Mouse (Mus musculus) urinary bladder, postnatal 36 days (tissue): ENCODE measurements around the gene Ablim1.
A peak's percentile ranks its signal among the peaks of the same experiment; 100 is the strongest.

ENCODE experiments used
- DNase-seq, 2 experiments: peaks; one replicate each; pipeline ENCODE4 v3.0.0; 2022; ENCODE audit warnings: low spot score in 2 of 2, mixed read lengths in 1 of 2

Gene Ablim1

DNA sequence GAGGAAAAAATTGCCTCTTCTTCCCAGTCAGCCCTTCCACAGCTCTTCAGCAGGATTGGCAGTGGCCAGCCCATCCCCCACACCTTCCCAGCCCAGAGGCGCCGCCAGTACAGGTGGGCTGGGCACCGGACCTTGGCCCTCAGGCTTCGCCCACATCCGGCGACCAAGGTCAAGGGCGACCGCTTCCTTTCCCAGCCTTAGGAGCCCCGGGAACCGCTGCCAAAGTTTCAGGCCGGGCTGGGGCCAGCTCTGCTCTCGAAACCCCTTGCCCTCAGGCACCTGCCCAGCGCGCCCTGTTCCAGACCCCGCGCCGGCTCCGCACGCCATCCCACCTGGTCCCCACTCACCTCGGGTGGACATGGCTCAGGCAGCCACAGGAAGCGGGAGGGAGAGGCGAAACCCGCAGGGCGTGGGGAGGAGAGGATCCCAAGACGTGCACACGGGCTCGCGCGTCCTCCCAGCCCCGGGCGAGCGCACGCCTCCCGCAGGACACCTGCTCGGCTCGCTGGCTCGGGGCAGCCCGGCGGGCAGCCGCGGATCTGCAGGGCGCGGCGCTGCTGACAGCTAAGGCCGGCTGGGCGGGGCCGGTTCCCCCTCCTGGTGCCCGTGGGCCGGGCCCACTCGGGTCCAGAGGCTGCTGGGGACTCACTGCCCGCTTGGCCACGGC, at the start of gene Ablim1:
Gene Ablim1 (minus strand): TSS at position 574 of the 667 bp plus-strand sequence.
- peak in 1 of 2 experiments; percentile 43 for DNase-seq

DNA sequence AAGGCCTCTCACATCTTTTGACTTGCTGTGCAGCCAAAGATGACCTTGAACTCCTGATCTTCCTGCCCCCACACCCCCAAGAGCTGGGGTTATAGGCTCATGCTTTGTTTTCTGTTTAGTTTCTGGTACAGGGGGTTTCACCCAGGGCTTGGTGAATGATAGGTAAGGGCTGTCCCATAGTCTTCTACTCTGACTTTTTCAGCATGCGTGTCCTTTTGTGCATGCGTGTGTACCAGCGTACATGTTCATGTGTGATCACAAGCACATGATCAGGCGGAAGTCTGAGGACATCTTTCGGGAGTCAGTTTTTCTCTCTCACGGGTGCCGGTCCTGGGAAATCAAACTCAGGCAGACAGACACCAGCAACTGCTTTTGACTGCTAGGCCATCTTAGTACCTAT, 48.8 kb upstream of the Ablim1 start:
- no peak for DNase-seq

DNA sequence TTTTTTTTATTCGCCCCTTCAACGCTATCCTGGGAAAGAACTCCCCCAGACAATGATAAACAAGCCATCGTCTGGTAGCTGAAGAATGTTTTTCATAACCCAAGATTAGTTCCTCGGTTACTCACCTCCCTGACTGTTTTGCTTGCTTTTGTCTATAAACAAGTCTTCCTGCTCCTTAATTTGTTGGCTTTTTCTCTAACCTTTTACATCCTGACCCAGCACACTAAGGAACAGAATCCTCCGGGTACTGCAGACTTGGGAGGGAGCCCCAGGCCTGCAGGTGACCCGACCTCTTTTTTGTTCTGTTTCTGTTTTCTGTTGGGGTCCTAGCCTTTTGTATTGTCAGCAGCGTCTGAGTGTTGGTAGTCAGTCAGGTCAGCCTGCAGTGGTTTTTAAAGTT, 48.4 kb upstream of the Ablim1 start:
- DNase-seq: no peak

DNA sequence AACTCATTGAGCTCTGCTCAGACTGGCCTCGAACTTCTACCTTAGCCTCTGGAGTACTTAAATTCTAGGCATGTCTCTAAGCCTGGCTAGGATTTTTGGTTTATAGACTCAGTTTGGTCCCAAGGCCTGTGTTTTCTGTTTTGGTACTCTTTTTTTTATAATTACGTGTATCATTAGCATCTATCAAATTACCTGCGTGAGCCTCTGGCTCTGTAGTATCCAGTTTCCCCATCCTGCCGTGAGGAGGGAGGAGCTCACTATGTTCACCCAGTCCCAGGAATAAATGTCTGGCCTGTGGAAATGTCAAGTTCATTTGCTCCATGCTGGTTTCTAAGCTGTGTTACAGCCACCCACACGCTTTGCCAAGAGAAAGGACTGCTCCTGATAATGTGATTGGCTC, 47.9 kb upstream of the Ablim1 start:
- no peak for DNase-seq

DNA sequence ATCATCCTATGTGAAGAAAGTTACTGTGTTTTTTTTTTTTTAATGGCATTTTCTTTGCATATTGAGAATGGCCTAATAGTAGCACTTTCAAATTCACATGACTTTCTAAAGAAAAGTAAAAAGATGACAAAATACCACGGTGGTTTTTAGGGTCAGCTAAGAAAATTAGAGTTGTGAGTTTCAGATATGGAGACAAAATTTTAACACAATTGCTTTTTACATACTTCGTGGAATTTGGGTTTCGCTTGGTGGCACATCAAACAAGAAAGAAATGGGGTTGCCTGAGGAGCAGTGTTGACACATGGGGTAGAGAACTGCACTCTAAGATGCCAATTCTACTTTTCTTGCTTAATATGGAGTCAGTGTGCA, 47.2 kb upstream of the Ablim1 start:
- no peak for DNase-seq

DNA sequence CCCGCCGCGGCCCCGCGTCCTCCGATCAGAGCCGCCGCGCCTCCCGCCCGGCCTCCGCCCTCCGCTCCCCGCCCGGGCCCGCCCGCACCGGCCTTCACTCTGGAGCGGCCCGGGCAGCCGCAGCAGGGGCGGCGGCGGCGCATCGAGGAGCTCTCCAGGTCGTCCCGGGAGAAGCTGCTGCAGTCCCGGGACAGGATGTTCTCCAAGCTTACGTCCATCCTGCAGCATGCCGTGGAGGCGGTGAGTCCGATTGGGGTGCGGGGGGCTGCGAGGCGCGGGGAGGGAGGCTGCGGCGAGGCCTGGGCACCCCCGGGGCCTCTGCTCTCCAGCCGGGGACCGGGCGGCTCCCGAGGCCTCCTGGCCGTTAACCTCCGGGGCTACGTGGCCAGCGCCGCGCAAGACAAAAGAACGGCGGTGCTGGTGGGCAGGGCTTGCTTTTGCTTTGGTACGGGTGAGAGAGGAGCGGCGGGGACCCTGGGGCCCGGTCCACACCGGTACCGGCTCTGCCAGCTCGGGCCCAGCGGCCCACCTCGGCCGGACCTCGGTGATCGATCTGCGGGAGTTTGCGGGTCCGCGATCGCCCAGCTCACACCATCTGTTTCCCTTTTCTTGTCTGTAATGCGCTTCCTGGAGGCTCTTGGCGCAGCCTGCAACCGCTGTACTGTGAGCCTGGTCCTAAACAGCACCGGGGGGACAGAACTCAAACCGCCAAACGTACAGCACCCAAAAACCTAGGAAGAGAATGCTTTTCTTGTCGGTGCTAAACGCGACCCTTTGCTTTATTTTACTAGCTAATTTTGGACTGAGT, 46.6 kb upstream of the Ablim1 start:
- DNase-seq: peak; percentile 57 to 58

DNA sequence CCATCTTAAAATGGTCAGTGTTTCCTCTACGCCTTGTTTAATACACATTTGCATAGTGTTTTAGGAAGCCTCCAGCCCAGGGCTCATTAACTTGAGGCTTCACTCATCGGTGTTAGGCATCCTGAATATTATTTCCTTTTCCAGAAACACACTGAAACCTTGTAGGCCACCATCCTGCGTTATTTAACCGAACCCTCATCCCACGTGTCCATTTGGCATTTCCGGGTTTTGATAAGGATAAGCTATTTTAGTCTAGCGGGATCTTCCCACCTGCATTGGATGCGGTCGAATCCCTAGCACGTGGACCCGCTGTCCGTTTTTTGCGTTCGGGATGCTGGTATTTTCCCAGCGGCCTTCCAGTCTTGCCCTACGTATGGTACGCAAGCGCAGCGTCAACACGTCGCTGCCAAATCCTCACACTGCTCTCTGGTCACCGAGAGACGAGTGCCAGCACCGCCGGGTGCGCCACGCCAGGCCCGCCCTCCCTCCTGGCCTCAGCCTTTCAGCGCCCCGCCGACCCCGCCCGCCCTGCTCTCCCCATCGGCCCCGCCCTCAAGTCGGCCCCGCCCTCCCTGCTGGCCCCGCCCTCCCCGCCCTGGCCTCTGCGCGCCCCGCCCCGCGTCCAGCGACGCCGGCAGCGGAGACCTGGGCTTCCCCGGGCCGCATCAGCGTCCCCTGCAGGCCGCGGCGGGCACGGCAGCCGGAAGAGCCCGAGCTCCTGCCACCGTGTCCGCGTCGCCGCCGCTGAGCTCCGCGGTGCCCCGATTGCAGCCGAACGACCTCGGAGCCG, 45.8 kb upstream of the Ablim1 start, which contains the start of gene Fam160b1:
Gene Fam160b1 (plus strand): TSS at position 340 of the 790 bp plus-strand sequence.
- DNase-seq: peak; percentile 87 to 92

DNA sequence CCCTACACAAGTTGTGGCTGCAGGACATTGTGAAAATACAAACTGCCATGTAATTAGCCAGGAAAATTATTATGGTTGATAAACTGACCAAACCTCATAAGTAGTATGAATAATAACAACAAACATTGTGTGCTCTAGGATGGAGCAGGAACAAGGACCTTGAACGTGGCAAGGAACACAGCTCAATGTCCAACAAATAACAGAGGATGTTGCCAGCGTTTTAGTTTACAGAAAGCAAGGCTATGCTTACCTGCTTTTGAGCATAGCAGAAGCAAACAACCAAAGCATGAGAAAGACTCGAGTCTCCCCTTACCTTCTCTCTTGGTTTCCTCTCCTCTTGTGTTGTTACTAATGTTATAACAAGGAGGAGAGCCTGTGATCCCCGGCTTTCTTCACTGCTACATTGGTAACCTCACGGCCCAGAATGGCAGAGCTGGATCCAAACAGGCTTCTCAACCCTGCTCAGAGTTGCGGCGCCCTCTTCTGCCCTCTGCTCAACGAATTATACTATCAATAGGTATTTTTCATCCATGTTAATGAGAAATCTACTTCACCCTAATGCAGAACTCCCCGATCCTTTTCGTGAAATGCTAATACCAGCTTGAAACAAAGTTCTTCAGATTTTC, 45.1 kb upstream of the Ablim1 start:
- peak in 1 of 2 experiments; percentile 18 for DNase-seq

DNA sequence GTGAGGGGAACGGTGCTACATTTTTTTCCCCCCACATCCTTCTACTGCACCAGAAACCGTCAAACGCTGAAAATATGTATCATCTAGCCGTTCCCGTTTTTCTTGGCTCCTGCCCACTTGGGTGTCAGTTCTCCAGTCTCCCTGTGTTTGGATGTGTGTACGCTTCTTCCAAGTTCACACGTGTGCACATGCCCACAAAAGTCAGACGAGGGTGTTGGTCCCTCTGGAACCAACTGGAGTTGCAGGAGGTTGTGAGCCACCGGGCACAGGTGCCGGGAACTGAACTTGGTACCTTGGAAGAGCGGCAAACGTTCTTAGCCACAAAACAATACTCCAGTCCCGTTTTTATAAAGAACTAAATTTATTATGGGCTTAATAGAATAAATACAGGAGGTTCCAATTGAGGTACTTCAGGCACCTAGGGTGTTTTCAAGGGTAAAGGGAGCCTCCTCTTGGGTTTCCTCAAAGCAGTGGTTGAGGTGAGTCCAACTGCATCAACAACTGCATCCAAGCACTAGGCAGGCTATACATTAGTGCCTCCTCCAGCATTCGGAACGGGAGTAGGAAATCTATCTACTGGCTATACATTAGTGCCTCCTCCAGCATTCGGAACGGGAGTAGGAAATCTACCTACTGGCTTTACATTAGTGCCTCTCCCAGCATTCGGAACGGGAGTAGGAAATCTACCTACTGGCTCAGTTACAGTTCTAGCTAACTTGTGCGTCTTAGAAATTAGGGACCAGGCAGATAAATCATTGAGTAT, 44.3 kb upstream of the Ablim1 start:
- no peak for DNase-seq

DNA sequence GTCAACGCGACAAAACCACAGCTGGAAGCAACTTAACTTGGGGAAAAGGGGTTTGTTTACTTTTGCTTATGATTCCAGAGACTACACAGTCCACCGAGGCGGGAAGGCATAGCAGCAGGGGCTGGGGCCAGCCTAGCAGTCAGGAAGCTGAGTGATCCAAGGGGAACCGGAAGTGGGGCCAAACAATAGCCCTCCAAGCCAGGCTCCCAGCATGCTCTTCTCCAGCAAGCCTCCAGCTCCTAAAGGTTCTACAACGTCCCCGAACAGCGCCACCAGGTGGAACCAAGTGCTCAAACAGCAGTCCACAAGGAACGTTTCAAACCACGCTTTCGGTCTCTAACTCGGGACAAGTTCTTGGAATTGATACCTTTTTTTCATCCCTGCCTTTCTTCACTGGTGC, 43.6 kb upstream of the Ablim1 start:
- peak; percentile 23 to 69 for DNase-seq

DNA sequence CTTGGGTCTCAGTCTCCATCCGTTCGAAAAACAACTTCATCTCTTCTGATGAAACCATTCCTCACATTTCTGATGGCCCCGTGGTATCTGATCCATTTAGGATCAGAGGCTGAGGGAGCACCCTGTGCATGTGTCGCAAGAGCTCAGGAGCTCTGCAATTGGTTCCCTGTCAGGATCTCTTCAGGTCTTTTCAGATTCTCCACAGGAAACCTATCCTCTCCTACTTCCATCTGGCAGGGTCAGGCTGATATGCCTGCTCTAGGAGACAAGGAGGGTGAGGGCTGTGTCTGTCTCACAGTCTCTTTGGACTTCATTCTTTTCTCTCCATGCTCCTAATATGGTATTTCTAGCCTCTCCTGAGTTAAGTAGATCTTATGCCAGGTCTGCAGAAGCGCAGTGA, 43.1 kb upstream of the Ablim1 start:
- no peak for DNase-seq

DNA sequence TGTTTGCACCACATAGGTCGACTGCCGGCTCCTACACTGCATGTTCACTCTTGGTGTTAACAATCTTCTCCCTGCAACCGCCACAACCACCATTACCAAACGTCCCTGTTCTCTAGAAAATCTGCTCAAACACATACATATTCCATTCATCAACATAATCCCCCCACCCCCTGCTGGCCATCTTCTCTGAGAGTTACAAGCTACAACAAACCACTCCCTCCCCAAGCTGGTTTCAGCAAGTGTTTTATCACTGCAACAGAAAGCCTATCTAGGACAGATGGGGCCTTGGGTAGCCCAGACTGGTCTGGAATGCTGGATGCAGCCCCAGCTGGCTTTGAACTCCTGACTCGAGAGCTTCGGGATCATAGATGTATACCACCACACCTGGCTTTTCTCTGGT, 42.5 kb upstream of the Ablim1 start:
- DNase-seq: no peak

DNA sequence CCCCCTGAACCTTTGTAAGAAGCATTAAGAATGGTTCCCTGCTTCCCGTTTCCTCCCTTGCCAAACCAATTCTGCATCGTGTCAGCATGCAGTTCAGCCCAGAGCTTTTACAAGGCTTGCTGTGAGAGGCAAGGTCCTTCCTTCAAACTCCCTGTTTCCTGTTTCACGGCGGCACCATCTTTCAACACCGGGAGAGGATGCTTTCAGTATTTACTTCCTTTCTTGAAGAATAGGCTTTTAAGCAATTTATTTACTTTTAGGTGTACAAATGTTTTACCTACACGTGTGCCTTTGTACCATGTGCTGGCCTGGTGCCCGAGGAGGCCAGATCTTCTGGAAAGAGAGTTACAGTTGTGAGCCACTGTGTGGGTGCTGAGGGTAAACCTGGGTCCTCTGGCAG, 41.6 kb upstream of the Ablim1 start:
- DNase-seq: no peak

DNA sequence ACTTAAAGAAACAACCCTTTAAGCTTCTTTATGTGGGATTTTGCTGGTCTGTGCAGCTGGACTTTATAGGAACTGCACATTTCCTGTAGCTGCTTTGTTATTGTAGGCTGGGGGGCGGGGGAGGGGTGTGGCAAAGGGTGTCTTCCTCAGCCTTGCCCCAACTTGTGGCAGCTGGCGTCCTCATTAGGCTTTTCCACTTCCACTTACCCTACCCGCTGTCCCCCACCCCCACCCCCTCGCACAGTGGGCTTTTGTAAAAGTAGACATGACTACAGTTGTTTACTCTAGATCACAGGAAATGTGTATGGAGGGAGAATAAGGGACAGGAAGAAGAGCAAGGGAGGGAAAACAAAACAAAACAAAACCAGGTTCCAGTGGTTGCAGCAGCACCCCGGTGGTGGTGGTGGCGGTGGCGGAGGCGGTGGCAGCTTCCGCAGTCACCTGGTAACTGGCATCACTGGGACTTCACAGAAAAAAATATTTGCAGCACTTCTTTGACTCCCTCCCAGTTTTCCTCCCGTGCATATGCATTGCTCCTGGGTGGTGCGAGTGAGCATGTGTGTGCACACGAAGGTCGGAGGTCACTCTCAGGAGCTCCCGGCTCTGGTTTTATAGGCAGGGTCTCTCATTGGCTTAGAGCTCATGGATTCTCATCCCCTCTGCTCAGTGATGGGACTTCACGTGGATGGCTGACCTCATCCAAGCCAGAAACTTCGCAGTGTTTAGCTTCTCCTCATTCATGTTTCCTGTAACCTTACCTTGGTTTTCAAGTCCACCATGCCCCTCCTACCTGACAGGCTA, 40.9 kb upstream of the Ablim1 start:
- no peak for DNase-seq

DNA sequence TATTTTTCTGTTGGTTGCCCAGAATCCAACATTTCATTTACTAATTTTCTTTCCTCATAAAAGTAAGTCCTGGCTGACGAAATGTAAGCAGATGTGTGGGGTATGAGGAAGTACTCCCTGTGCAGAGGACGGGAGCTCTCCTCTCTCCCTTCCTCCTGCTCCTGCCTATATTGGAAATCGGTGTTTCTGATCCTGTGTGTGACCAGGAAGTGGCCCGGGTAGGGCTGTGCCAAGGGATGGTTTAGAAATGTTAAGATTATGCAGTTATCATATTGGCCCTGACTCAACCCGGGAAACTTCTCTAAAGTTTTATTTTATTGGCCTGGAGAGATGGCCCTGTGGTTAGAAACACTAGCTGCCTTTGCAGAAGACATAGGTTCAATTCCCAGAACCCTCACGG, 40.0 kb upstream of the Ablim1 start:
- DNase-seq: no peak

DNA sequence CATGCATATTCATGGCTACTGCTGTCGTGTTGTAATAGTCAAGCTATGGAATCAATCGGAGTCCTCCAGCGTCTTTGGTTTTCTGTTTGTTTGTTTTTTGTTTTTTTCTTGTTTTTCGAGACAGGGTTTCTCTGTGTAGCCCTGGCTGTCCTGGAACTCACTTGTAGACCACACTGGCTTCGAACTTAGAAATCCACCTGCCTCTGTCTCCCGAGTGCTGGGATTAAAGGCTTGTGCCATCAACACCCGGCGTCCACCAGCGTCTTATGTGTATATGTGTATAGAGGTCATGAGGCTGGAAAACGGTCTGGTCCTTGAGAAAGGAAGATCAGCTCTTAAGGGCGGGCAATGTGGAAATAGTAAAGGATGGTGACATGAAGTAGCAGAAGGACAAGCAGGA, 39.3 kb upstream of the Ablim1 start:
- DNase-seq: no peak

DNA sequence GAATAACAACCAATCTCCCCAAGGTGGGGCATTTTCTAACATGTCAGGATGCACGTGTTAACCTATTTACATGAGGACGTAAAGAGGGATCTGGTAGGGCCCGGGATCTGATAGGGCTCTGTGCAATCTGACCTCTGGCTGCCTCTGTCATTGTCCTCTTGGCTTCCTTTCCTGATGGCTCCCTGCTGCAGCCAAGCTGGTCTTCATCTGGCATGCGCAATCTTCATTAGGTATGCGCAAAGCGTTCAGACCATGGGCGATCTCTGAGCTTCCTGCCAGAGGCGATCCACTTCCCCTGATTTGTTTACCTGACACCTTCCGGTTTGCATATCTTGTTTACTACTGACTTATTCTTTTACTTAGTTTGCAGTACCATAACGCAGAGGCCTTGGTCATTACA, 38.5 kb upstream of the Ablim1 start:
- DNase-seq: no peak

DNA sequence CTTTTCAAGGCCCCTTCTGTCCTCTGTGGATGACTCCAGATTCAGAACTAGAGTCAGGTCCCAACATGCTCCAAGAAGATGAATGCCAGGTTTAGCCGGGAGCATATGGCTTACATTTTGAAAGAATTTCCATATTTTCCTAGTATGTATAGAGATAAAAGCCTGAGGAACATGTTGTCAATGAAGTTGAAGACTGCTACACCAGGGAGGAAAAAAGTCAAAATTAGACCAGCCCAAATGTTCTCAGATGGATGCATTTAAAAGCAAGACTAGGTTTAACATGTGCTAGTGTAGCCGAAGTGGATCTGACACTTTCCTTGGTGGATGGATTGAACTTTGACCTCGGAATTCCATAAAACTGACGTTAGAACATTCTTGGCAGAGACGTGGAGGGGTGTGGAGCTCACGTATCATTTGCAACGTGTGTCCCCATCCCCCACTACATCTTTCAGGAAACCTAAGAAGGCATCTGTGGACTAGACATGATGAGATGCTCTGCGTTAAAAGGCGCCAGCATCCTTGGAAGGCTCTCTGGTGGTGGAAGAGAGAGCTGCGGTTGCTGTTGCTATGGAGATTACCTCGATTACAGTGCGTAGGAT, 37.7 kb upstream of the Ablim1 start:
- no peak for DNase-seq

DNA sequence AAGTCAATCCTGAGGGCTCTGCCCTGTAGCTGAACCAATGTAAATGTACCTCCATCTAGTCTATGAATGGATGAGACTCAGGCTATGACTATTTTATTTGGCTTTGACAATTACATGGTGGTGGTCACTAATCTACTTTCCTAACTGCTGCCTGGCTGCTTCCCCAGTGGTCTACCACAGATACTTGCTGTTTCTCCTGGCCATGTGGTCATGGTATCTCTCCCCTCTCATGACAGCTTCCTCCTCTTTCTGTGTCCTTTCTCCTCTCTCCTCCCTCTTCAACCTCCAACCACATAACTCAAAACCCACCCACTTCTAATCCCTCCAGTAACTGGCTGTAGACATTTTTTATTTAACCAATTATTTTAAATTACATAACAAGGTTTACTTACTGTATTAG, 34.4 kb upstream of the Ablim1 start:
- DNase-seq: no peak

DNA sequence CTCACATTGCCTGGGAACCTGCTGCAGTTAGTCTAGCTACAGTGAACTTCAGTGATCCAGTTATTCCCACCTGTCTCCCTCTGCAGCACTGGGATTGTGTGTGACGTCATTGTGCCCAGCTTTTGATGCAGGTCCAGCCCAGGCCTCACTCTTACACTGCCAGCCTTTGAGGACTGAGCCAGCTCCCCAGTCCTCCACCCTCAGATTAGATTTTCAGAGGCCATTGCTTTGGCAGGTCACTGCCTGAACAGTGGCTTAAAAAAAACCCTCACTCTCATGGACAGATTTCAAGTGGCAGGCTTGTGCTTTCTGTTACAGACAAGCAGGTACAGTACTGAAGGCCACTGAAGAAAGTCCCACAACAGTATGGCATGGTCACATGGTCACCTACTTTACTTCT, 30.0 kb upstream of the Ablim1 start:
- no peak for DNase-seq
